In genomic region chr17:49275421-49275820, GRCm38 (mm10) we compare ENCODE assay signal across 17 mouse cellular contexts.
"Had no signal": no experiment of that assay in that cellular context is flagged by ENCODE, and none has a peak within 500 bp of the region (broad histone marks: within the 10 kb centered on the region; RNA-seq: fewer than 3 reads in every experiment).

No protein-coding gene starts in this region.

- DNase-seq: lung, adult 18-20 months; lung, embryonic 14.5 days; lung, postnatal 10 days; lung, postnatal 4 days; midbrain, embryonic 14.5 days; retina, postnatal 1 day; right cerebral cortex, adult 18-20 months; right cerebral cortex, postnatal 25 days; right cerebral cortex, postnatal 4 days; spleen, adult 18-20 months; thymus, adult 18-20 months; thymus, postnatal 14 days; thymus, postnatal 36 days had no signal

- H3K36me3 ChIP-seq: midbrain, embryonic 10.5 days; neural tube, embryonic 13.5 days; neural tube, embryonic 15.5 days had no signal

- H3K9me3 ChIP-seq: midbrain, embryonic 10.5 days; neural tube, embryonic 13.5 days; neural tube, embryonic 15.5 days had no signal

- H3K27ac ChIP-seq: midbrain, embryonic 10.5 days; neural tube, embryonic 13.5 days; neural tube, embryonic 15.5 days had no signal

- H3K4me3 ChIP-seq: midbrain, embryonic 10.5 days; myocyte; neural tube, embryonic 13.5 days; neural tube, embryonic 15.5 days had no signal
